In the genomic region with DNA sequence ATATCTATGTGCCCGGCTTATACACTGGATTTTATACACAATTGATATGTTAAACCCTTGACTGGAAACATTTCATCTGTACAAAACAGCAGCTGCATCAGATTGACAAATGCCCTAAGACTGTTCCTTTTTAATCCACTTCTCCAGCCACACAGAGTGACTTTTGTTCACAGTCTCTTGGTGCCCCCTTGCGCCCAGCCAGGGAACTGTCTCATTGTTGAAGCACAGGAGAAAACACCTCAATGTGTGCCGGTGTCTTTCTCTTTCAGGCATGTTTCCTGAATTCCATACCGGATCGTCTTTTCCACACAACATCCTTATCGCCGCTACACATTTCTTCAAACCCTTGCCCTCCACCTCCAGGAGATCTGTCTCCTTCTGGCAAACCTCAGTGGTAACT, we compare ENCODE assay signal across 9 mouse cellular contexts. TPM values are rescaled to one million over a fixed set of nuclear protein-coding genes. Genes with fewer than 3 reads are reported as not detected.
DNase-seq lines count a peak whose midpoint lies in the region; ATAC-seq and TF ChIP-seq lines count a peak whose summit lies in the region.
"Had no signal": no experiment of that assay in that cellular context is flagged by ENCODE, and none has a peak within 500 bp of the region (broad histone marks: within the 10 kb centered on the region; RNA-seq: fewer than 3 reads in every experiment).

No protein-coding gene starts in this region.

- peaks cover 0 to 6% of the 10 kb centered on the region in 2 experiments; a peak in 2 of 4 replicates for H3K4me1 ChIP-seq in ES-E14 (ENCODE audit: control insufficient read depth in 2 of 2, insufficient read depth in 2 of 2, low read length in 2 of 2, poor library complexity in 1 of 2)
- no peaks in the 10 kb centered on the region for H3K4me1 ChIP-seq in heart, embryonic 16.5 days (ENCODE audit: control insufficient read depth, insufficient read depth, low read length)
- H3K4me1 ChIP-seq: lung, embryonic 15.5 days had no signal

- peak; percentile 70 for DNase-seq in ES-E14 (ENCODE audit: low read depth, low spot score)
- DNase-seq in adrenal gland, adult 8-10 months: peak; percentile 51
- peak; percentile 81 for DNase-seq in embryo, embryonic 9.5 days (ENCODE audit: extremely low spot score)
- peak; percentile 91 to 93 for DNase-seq in layer of hippocampus, postnatal 10 days (ENCODE audit: low spot score in 2 of 2)
- peak; percentile 69 for DNase-seq in right cerebral cortex, postnatal 25 days
- peak; percentile 40 to 86 for DNase-seq in urinary bladder, postnatal 4 days (ENCODE audit: low spot score in 2 of 2)

- in situ Hi-C loops in ES-E14 (cut with MboI; ENCODE audit: low sequenced_read_pairs in 2 of 2, unreplicated experiment in 2 of 2): loop anchor here in 1 of 2 experiments (10.0 kb wide), 1 partner anchor 131 kb away; no protein-coding TSS in a partner anchor

- WGBS in heart, embryonic 16.5 days: 7% methylated on average over 7 of the region's 7 CpGs

- no peak overlapping the region for H3K4me2 ChIP-seq in heart, embryonic 16.5 days (ENCODE audit: low read depth, low read length)
- H3K4me2 ChIP-seq: lung, embryonic 15.5 days had no signal

- H3K36me3 ChIP-seq in ES-E14 (ENCODE audit: control insufficient read depth, insufficient read depth, low read length, poor library complexity, severe bottlenecking): no peaks in the 10 kb centered on the region
- no peaks in the 10 kb centered on the region for H3K36me3 ChIP-seq in heart, embryonic 16.5 days (ENCODE audit: control insufficient read depth, insufficient read depth)
- H3K36me3 ChIP-seq: lung, embryonic 15.5 days had no signal

- no peak overlapping the region for H3K4me3 ChIP-seq in ES-E14 (ENCODE audit: insufficient read depth in 1 of 2, low read depth in 1 of 2, low read length in 2 of 2, poor library complexity in 1 of 2, severe bottlenecking in 1 of 2)
- H3K4me3 ChIP-seq in heart, embryonic 16.5 days (ENCODE audit: low read length): no peak overlapping the region
- H3K4me3 ChIP-seq: lung, embryonic 15.5 days had no signal

- no peak overlapping the region for H3K9ac ChIP-seq in ES-E14 (ENCODE audit: insufficient read depth, low read depth, low read length, poor library complexity, severe bottlenecking)
- H3K9ac ChIP-seq in heart, embryonic 16.5 days (ENCODE audit: low read length): no peak overlapping the region
- H3K9ac ChIP-seq: lung, embryonic 15.5 days had no signal

- H3K27ac ChIP-seq in ES-E14 (ENCODE audit: insufficient read depth, low read depth, low read length, poor library complexity, severe bottlenecking): no peak overlapping the region
- H3K27ac ChIP-seq in heart, embryonic 16.5 days (ENCODE audit: low read length): no peak overlapping the region
- H3K27ac ChIP-seq: lung, embryonic 15.5 days had no signal

- no peaks in the 10 kb centered on the region for H3K27me3 ChIP-seq in heart, embryonic 16.5 days (ENCODE audit: control insufficient read depth, insufficient read depth, low read length)
- H3K27me3 ChIP-seq: lung, embryonic 15.5 days had no signal

- H3K9me3 ChIP-seq in ES-E14 (ENCODE audit: control insufficient read depth, insufficient read depth, low read depth, low read length): no peaks in the 10 kb centered on the region
- H3K9me3 ChIP-seq in heart, embryonic 16.5 days (replicated peaks; ENCODE audit: control insufficient read depth, low read length): no peaks in the 10 kb centered on the region
- H3K9me3 ChIP-seq: lung, embryonic 15.5 days had no signal

- ATAC-seq in heart, embryonic 16.5 days (replicated peaks; ENCODE audit: extremely low read depth, insufficient read depth, low FRiP score): peak; percentile 55; the same call in 1 of the 2 replicates
- peak; percentile 91 for ATAC-seq in megakaryocyte-erythroid progenitor cell, adult 5-6 weeks (replicated peaks; ENCODE audit: low FRiP score, low TSS enrichment, poor library complexity, severe bottlenecking)

TF ChIP-seq in ES-E14, 5 proteins besides CTCF, POLR2A, EP300 and RAD21:
- TF ChIP-seq CHD2 (IDR thresholded peaks at IDR 0.05; ENCODE audit: low read depth, low read length) (no peak), HCFC1 (IDR thresholded peaks at IDR 0.05; ENCODE audit: borderline replicate concordance, insufficient read depth, low read length) (no peak), ZC3H11A (IDR thresholded peaks at IDR 0.05; ENCODE audit: borderline replicate concordance, low read depth, low read length) (peak; percentile 70; the same call in 1 of the 2 replicates), MAFK (IDR thresholded peaks at IDR 0.05; ENCODE audit: insufficient read depth, low read depth, low read length) (no peak), ZNF384 (IDR thresholded peaks at IDR 0.05; ENCODE audit: low read depth, low read length) (no peak)

RNA-seq across cellular contexts. Expression of gene Zfp3, which starts 8.4 kb away (rescaled TPM):
- total RNA-seq in ES-E14 (2012; rRNA removed): 1.4 and 2.1 TPM in 2 replicates
- total RNA-seq in adrenal gland, adult 8-10 months (2022): 10 to 100 TPM; 11.7 to 14.8 (median 13.9) TPM
- polyA plus RNA-seq in heart, embryonic 16.5 days (2015; fragmentation: Nextera tagmentation; extraction: Ambion mirVana): 10.0 and 10.5 TPM in 2 replicates
- total RNA-seq in layer of hippocampus, postnatal 10 days (2021): 10 to 100 TPM; 16.2 to 17.4 TPM
- total RNA-seq in megakaryocyte-erythroid progenitor cell, adult 5-6 weeks (2014; fragmentation: Nextera tagmentation): 3.1 and 5.6 TPM in 2 replicates
- 1.6 and 3.9 TPM in 2 replicates for total RNA-seq in megakaryocyte-erythroid progenitor cell, adult 5-6 weeks (2017)

RNA-seq across cellular contexts. Expression of gene Kif1c, which starts 55.3 kb away (rescaled TPM):
- 25.3 and 29.2 TPM in 2 replicates for total RNA-seq in ES-E14 (2012; rRNA removed)
- total RNA-seq in adrenal gland, adult 8-10 months (2022): 100 to 1,000 TPM; 130 to 210 (median 165) TPM
- polyA plus RNA-seq in heart, embryonic 16.5 days (2015; fragmentation: Nextera tagmentation; extraction: Ambion mirVana): 5.1 and 5.2 TPM in 2 replicates
- total RNA-seq in layer of hippocampus, postnatal 10 days (2021): 10 to 100 TPM; 55.9 to 59.9 TPM
- total RNA-seq in megakaryocyte-erythroid progenitor cell, adult 5-6 weeks (2014; fragmentation: Nextera tagmentation): 3.9 and 8.3 TPM in 2 replicates
- 5.4 and 13.2 TPM in 2 replicates for total RNA-seq in megakaryocyte-erythroid progenitor cell, adult 5-6 weeks (2017)

RNA-seq across cellular contexts. Expression of gene Inca1, which starts 55.7 kb away (rescaled TPM):
- total RNA-seq in ES-E14 (2012; rRNA removed): 0.48 and 1.2 TPM in 2 replicates
- total RNA-seq in adrenal gland, adult 8-10 months (2022): 10 to 100 TPM in 2 of 4 experiments, 1 to 10 TPM in 2; 5.3 to 11.4 (median 8.6) TPM
- polyA plus RNA-seq in heart, embryonic 16.5 days (2015; fragmentation: Nextera tagmentation; extraction: Ambion mirVana): 1.2 and 1.4 TPM in 2 replicates
- total RNA-seq in layer of hippocampus, postnatal 10 days (2021): 1 to 10 TPM; 1.4 to 1.8 TPM
- total RNA-seq in megakaryocyte-erythroid progenitor cell, adult 5-6 weeks (2014; fragmentation: Nextera tagmentation): 0.69 TPM in 1 of 2 replicates, not detected in the other
- 0.42 TPM in 1 of 2 replicates, not detected in the other for total RNA-seq in megakaryocyte-erythroid progenitor cell, adult 5-6 weeks (2017)

RNA-seq across cellular contexts. Expression of gene Scimp, which starts 56.7 kb away (rescaled TPM):
- total RNA-seq in ES-E14 (2012; rRNA removed): not detected in 2 replicates
- 1 to 10 TPM; 1.1 to 2.7 (median 2.0) TPM for total RNA-seq in adrenal gland, adult 8-10 months (2022)
- polyA plus RNA-seq in heart, embryonic 16.5 days (2015; fragmentation: Nextera tagmentation; extraction: Ambion mirVana): 0.32 and 0.70 TPM in 2 replicates
- not detected for total RNA-seq in layer of hippocampus, postnatal 10 days (2021)
- total RNA-seq in megakaryocyte-erythroid progenitor cell, adult 5-6 weeks (2014; fragmentation: Nextera tagmentation): not detected in 2 replicates
- total RNA-seq in megakaryocyte-erythroid progenitor cell, adult 5-6 weeks (2017): 0.99 TPM in 1 of 2 replicates, not detected in the other
